Mouse (Mus musculus) olfactory bulb, adult 2 months (tissue): ENCODE data around the gene Tubgcp3. TPM values are rescaled to one million over a fixed set of nuclear protein-coding genes. Genes with fewer than 3 reads are reported as not detected.

Experiments
- H3K27ac ChIP-seq: fragments of 200-500 bp; 2 replicates; pipeline ENCODE4 v1.5.1; 2012; ENCODE audit warnings: low read depth, low read length; ENCODE audit not compliant: insufficient read depth
- H3K4me1 ChIP-seq: fragments of 200-500 bp; 2 replicates; pipeline ENCODE4 v1.6.1; 2012; ENCODE audit warnings: low read length; ENCODE audit not compliant: control insufficient read depth, insufficient read depth
- H3K4me3 ChIP-seq: fragments of 200-500 bp; 2 replicates; pipeline ENCODE4 v1.5.1; 2012; ENCODE audit warnings: mild to moderate bottlenecking, low read depth, low read length, moderate library complexity; ENCODE audit not compliant: insufficient read depth
- CTCF ChIP-seq: fragments of 200-500 bp; IDR thresholded peaks from 2 replicates; pipeline ENCODE4 v1.5.1; 2012; ENCODE audit warnings: low read depth, mild to moderate bottlenecking, low read length, moderate library complexity; ENCODE audit not compliant: insufficient read depth
- POLR2A ChIP-seq: fragments of 200-500 bp; IDR thresholded peaks from 2 replicates; pipeline ENCODE4 v1.6.1; 2012; ENCODE audit warnings: mild to moderate bottlenecking, low read depth, low read length, moderate library complexity; ENCODE audit not compliant: insufficient read depth
- WGBS: fragments of 180-500 bp; shearing (Covaris S2); methylation state at CpG from one replicate; pipeline ENCODE4 v1.1.7; 2018; 5-methylcytosine and 5-hydroxymethylcytosine counted together
- polyA plus RNA-seq: library from polyadenylated mRNA; stranded (reverse); fragments of >200 nt; gene quantifications from 2 replicates; pipeline ENCODE4 v1.2.4, GENCODE M21; 2012; ENCODE audit warnings: low replicate concordance; ENCODE audit not compliant: missing spikeins, insufficient read depth, insufficient read length

Gene Tubgcp3
- polyA plus RNA-seq, 1 experiment: not detected

DNA sequence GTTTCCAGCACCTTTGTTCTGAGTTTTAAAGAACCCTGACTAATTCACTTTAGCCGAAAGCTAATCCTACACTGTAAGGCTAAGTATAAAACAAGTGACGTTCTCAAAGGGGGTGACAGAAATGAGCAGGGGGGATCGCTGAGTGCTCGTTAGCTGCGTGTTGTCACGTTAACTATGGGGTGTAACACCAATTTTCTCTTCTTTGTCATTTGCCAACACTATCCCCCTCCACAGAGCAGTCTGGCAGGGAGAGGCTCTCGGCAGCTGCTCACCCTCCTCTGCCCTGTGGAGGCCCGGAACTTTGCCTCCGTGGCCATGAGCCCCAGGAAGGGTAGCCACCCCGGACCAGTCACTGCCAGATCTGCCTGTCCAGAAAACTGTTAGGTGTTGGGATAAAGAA lies 106.6 kb downstream of the Tubgcp3 start:
- Histone ChIP-seq H3K4me3 (no peak overlapping the region), H3K4me1 (peaks cover 21% of the 10 kb centered on the region), H3K27ac (no peak overlapping the region)
- 42% methylated on average over 10 of the region's 10 CpGs for WGBS
- no peak for TF ChIP-seq POLR2A
- TF ChIP-seq CTCF: no peak

- TF ChIP-seq POLR2A: no peak
- 0 out of 2 replicates have a peak, but pooled peaks have one; percentile 22 for TF ChIP-seq CTCF
- 1% methylated on average over 4 of the region's 4 CpGs for WGBS
- Histone ChIP-seq H3K4me1 (peaks cover 21% of the 10 kb centered on the region), H3K4me3 (no peak overlapping the region), H3K27ac (no peak overlapping the region)
These were observed 107.7 kb downstream of the Tubgcp3 start for GRCm38 (mm10) chr8:12564307-12564706.

Other genes starting within 250 kb of the Tubgcp3 start
- gene Spaca7, start 99.2 kb downstream of the Tubgcp3 start, polyA plus RNA-seq: not detected in 2 replicates
- not detected in 2 replicates for gene Atp11a, start 84.8 kb upstream of the Tubgcp3 start, polyA plus RNA-seq
- 245 and 415 TPM in 2 replicates for gene Mcf2l, start 201.6 kb upstream of the Tubgcp3 start, polyA plus RNA-seq